In the genomic region with DNA sequence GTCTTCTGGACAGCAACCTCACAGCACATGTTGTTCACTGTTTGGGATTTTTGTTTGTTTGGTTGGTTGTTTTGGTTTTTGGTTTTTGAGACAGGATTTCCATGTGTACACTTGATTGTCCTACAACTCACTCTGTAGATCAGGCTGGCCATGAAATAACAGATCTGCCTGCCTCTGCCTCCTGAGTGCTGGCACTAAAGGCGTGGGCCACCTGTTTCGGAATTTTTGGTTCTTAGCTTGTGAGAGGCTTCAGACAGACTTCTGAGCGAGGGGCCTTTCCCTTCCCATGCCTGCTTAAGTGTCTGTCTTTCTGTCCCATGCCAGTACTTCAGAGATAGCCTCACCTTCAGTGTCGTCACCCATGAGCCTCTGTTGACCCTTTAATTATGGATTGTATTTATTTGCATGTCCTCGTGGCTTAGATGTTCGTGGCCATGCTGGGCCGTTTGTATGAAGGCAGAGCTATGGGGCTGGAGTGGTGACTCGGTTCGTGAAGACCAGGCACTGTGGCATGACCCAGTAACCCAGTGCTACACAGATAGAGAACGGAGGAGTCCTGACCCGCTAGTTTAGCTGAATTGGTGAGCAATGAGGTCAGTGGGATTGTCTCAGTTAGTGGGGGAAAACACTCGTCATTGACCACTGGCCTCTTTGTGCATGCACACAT, we compare ENCODE assay signal across 1 mouse cellular context.
TF ChIP-seq lines count a peak whose summit lies in the region.

No protein-coding gene starts in this region.

TF ChIP-seq in CH12.LX, 34 proteins besides CTCF, POLR2A, EP300 and RAD21 (continued from another document):
- TF ChIP-seq JUN (IDR thresholded peaks at IDR 0.05; ENCODE audit: insufficient read depth, low read depth, low read length) (no peak), POLR2AphosphoS2 (IDR thresholded peaks at IDR 0.05; ENCODE audit: low read depth, low read length) (no peak), SIN3A (IDR thresholded peaks at IDR 0.05; ENCODE audit: low read length) (peak; percentile 80), E2F4 (IDR thresholded peaks at IDR 0.05; ENCODE audit: insufficient replicate concordance, low read depth, low read length) (no peak), CHD1 (IDR thresholded peaks at IDR 0.05; ENCODE audit: low read depth, low read length) (peak; percentile 87), NRF1 (IDR thresholded peaks at IDR 0.05; ENCODE audit: low read depth, low read length) (no peak), MYC (IDR thresholded peaks at IDR 0.05; ENCODE audit: low read depth, low read length) (peak; percentile 64), KAT2A (IDR thresholded peaks at IDR 0.05; ENCODE audit: insufficient replicate concordance, low read length) (no peak), NELFE (IDR thresholded peaks at IDR 0.05; ENCODE audit: low read depth, low read length) (no peak), ZC3H11A (IDR thresholded peaks at IDR 0.05; ENCODE audit: low read depth, low read length) (no peak), MAZ (IDR thresholded peaks at IDR 0.05; ENCODE audit: low read depth, low read length) (no peak), SMC3 (IDR thresholded peaks at IDR 0.05; ENCODE audit: low read depth, low read length) (no peak), ZKSCAN1 (IDR thresholded peaks at IDR 0.05; ENCODE audit: borderline replicate concordance, low read depth, low read length) (no peak), MAX (IDR thresholded peaks at IDR 0.05; ENCODE audit: low read length) (peak; percentile 63), MEF2A (IDR thresholded peaks at IDR 0.05; ENCODE audit: borderline replicate concordance, low read depth, low read length) (no peak), TBP (conservative IDR thresholded peaks at IDR 0.05; ENCODE audit: low read depth, low read length) (no peak), HCFC1 (IDR thresholded peaks at IDR 0.05; ENCODE audit: low read depth, low read length) (peak; percentile 33), USF1 (IDR thresholded peaks at IDR 0.05; ENCODE audit: low read depth, low read length) (no peak), ETS1 (conservative IDR thresholded peaks at IDR 0.05; ENCODE audit: low read depth, low read length) (no peak; the same call in 1 of the 2 replicates), CHD2 (IDR thresholded peaks at IDR 0.05; ENCODE audit: low read length) (peak; percentile 47; the same call in 1 of the 2 replicates), TCF12 (IDR thresholded peaks at IDR 0.05; ENCODE audit: low read depth, low read length) (no peak), ZNF384 (IDR thresholded peaks at IDR 0.05; ENCODE audit: low read depth, low read length) (no peak), BHLHE40 (IDR thresholded peaks at IDR 0.05; ENCODE audit: low read depth, low read length) (peak; percentile 26), ELF1 (IDR thresholded peaks at IDR 0.05; ENCODE audit: low read depth, low read length) (peak; percentile 22; the same call in 1 of the 2 replicates), MXI1 (IDR thresholded peaks at IDR 0.05; ENCODE audit: low read depth, low read length) (0 out of 2 replicates have a peak, but pooled peaks have one; percentile 66), ZMIZ1 (IDR thresholded peaks at IDR 0.05; ENCODE audit: low read depth, low read length) (no peak), UBTF (IDR thresholded peaks at IDR 0.05; ENCODE audit: low read depth, low read length) (no peak), MAFK (IDR thresholded peaks at IDR 0.05; ENCODE audit: insufficient replicate concordance, low read length) (no peak)
